Mouse (Mus musculus): ENCODE data around the gene Asic3. TPM values are rescaled to one million over a fixed set of nuclear protein-coding genes. Genes with fewer than 3 reads are reported as not detected.

Asic3 gene
- polyA plus RNA-seq, 1 experiment = 0.24 TPM

GRCm38 (mm10) chr5:24374216-24374615, 39.0 kb upstream of the Asic3 start:
- Histone ChIP-seq H3K4me2 (ENCODE audit: low read depth) (no peak overlapping the region), H3K4me3 (no peak overlapping the region), H3ac (ENCODE audit: control insufficient read depth, insufficient read length) (no peak overlapping the region), H3K79me2 (ENCODE audit: control insufficient read depth, insufficient read depth) (no peaks in the 10 kb centered on the region), H3K36me3 (ENCODE audit: control insufficient read depth, insufficient read depth) (no peaks in the 10 kb centered on the region), H3K27me3 (ENCODE audit: control insufficient read depth, insufficient read depth, insufficient read length) (peaks cover 17% of the 10 kb centered on the region)
- TF ChIP-seq E2F4 (IDR thresholded peaks at IDR 0.05; ENCODE audit: insufficient read depth) = no peak
- TF ChIP-seq MYOD1 (IDR thresholded peaks at IDR 0.05; ENCODE audit: control insufficient read depth in 1 of 3, insufficient read length in 2 of 3, low read depth in 2 of 3) = no peak
- TF ChIP-seq POLR2AphosphoS2 (IDR thresholded peaks at IDR 0.05; ENCODE audit: insufficient read length, low read depth) = no peak
- TF ChIP-seq MYOG (IDR thresholded peaks at IDR 0.05; ENCODE audit: control insufficient read depth in 1 of 3, insufficient read depth in 1 of 3, insufficient read length in 2 of 3, low read depth in 2 of 3) = no peak
- no peak for TF ChIP-seq TCF12 (IDR thresholded peaks at IDR 0.05; ENCODE audit: insufficient read depth, poor library complexity, severe bottlenecking)
- TF ChIP-seq SRF (IDR thresholded peaks at IDR 0.05; ENCODE audit: control insufficient read depth, insufficient read length, low read depth) = no peak

- peaks cover 22% of the 10 kb centered on the region for H3K27me3 ChIP-seq (ENCODE audit: control insufficient read depth, insufficient read depth, insufficient read length)
- TF ChIP-seq CEBPB (IDR thresholded peaks at IDR 0.05; ENCODE audit: insufficient read depth, poor library complexity, severe bottlenecking) (no peak), TCF12 (IDR thresholded peaks at IDR 0.05; ENCODE audit: insufficient read depth, poor library complexity, severe bottlenecking) (no peak), REST (IDR thresholded peaks at IDR 0.05; ENCODE audit: insufficient read depth, insufficient read length) (no peak), MAX (IDR thresholded peaks at IDR 0.05; ENCODE audit: low read depth) (no peak), MYOD1 (IDR thresholded peaks at IDR 0.05; ENCODE audit: control insufficient read depth in 1 of 3, insufficient read length in 2 of 3, low read depth in 2 of 3) (no peak), POLR2A (IDR thresholded peaks at IDR 0.05; ENCODE audit: insufficient read length, low read depth) (no peak), SRF (IDR thresholded peaks at IDR 0.05; ENCODE audit: control insufficient read depth, insufficient read length, low read depth) (no peak), TCF3 (IDR thresholded peaks at IDR 0.05; ENCODE audit: insufficient read length, low read depth) (no peak), USF1 (IDR thresholded peaks at IDR 0.05; ENCODE audit: low read depth) (no peak), POLR2AphosphoS2 (IDR thresholded peaks at IDR 0.05; ENCODE audit: insufficient read length, low read depth) (no peak), E2F4 (IDR thresholded peaks at IDR 0.05; ENCODE audit: insufficient read depth) (no peak), MYOG (IDR thresholded peaks at IDR 0.05; ENCODE audit: control insufficient read depth in 1 of 3, insufficient read depth in 1 of 3, insufficient read length in 2 of 3, low read depth in 2 of 3) (no peak)
- H3ac ChIP-seq (ENCODE audit: control insufficient read depth, insufficient read length) = no peak overlapping the region
Observed at GRCm38 (mm10) chr5:24374666-24375328, 38.4 kb upstream of the Asic3 start.

GRCm38 (mm10) chr5:24378700-24379099, 34.5 kb upstream of the Asic3 start:
- no peak overlapping the region for H3ac ChIP-seq (ENCODE audit: control insufficient read depth, insufficient read length)
- no peak overlapping the region for H3K4me2 ChIP-seq (ENCODE audit: low read depth)
- no peaks in the 10 kb centered on the region for H3K36me3 ChIP-seq (ENCODE audit: control insufficient read depth, insufficient read depth)
- TF ChIP-seq MYOD1 (IDR thresholded peaks at IDR 0.05; ENCODE audit: control insufficient read depth in 1 of 3, insufficient read length in 2 of 3, low read depth in 2 of 3) = no peak
- TF ChIP-seq POLR2A (IDR thresholded peaks at IDR 0.05; ENCODE audit: insufficient read length, low read depth) = no peak
- TF ChIP-seq SRF (IDR thresholded peaks at IDR 0.05; ENCODE audit: control insufficient read depth, insufficient read length, low read depth) = no peak
- TF ChIP-seq MYOG (IDR thresholded peaks at IDR 0.05; ENCODE audit: control insufficient read depth in 1 of 3, insufficient read depth in 1 of 3, insufficient read length in 2 of 3, low read depth in 2 of 3) = no peak
- TF ChIP-seq TCF3 (IDR thresholded peaks at IDR 0.05; ENCODE audit: insufficient read length, low read depth) = no peak
- no peak for TF ChIP-seq CEBPB (IDR thresholded peaks at IDR 0.05; ENCODE audit: insufficient read depth, poor library complexity, severe bottlenecking)
- TF ChIP-seq REST (IDR thresholded peaks at IDR 0.05; ENCODE audit: insufficient read depth, insufficient read length) = no peak
- no peak for TF ChIP-seq MAX (IDR thresholded peaks at IDR 0.05; ENCODE audit: low read depth)
- TF ChIP-seq POLR2AphosphoS2 (IDR thresholded peaks at IDR 0.05; ENCODE audit: insufficient read length, low read depth) = no peak
- TF ChIP-seq USF1 (IDR thresholded peaks at IDR 0.05; ENCODE audit: low read depth) = no peak
- H3K4me3 ChIP-seq = no peak overlapping the region
- no peaks in the 10 kb centered on the region for H3K79me2 ChIP-seq (ENCODE audit: control insufficient read depth, insufficient read depth)
- H3K27me3 ChIP-seq (ENCODE audit: control insufficient read depth, insufficient read depth, insufficient read length) = peaks cover 20% of the 10 kb centered on the region

More at GRCm38 (mm10) chr5:24374666-24375328, 38.4 kb upstream of the Asic3 start:
- Histone ChIP-seq H3K79me2 (ENCODE audit: control insufficient read depth, insufficient read depth) (no peaks in the 10 kb centered on the region), H3K4me3 (no peak overlapping the region), H3K36me3 (ENCODE audit: control insufficient read depth, insufficient read depth) (no peaks in the 10 kb centered on the region), H3K4me2 (ENCODE audit: low read depth) (no peak overlapping the region)

GRCm38 (mm10) chr5:24379501-24379900, 33.7 kb upstream of the Asic3 start:
- Histone ChIP-seq H3K79me2 (ENCODE audit: control insufficient read depth, insufficient read depth) (no peaks in the 10 kb centered on the region), H3ac (ENCODE audit: control insufficient read depth, insufficient read length) (no peak overlapping the region), H3K27me3 (ENCODE audit: control insufficient read depth, insufficient read depth, insufficient read length) (peaks cover 20% of the 10 kb centered on the region), H3K4me2 (ENCODE audit: low read depth) (no peak overlapping the region), H3K4me3 (no peak overlapping the region), H3K36me3 (ENCODE audit: control insufficient read depth, insufficient read depth) (no peaks in the 10 kb centered on the region)
- TF ChIP-seq MAX (IDR thresholded peaks at IDR 0.05; ENCODE audit: low read depth) (no peak), E2F4 (IDR thresholded peaks at IDR 0.05; ENCODE audit: insufficient read depth) (no peak), MYOG (IDR thresholded peaks at IDR 0.05; ENCODE audit: control insufficient read depth in 1 of 3, insufficient read depth in 1 of 3, insufficient read length in 2 of 3, low read depth in 2 of 3) (no peak), CEBPB (IDR thresholded peaks at IDR 0.05; ENCODE audit: insufficient read depth, poor library complexity, severe bottlenecking) (no peak), MYOD1 (IDR thresholded peaks at IDR 0.05; ENCODE audit: control insufficient read depth in 1 of 3, insufficient read length in 2 of 3, low read depth in 2 of 3) (no peak), TCF3 (IDR thresholded peaks at IDR 0.05; ENCODE audit: insufficient read length, low read depth) (no peak), POLR2AphosphoS2 (IDR thresholded peaks at IDR 0.05; ENCODE audit: insufficient read length, low read depth) (no peak), POLR2A (IDR thresholded peaks at IDR 0.05; ENCODE audit: insufficient read length, low read depth) (no peak)

GRCm38 (mm10) chr5:24380499-24380898, 32.7 kb upstream of the Asic3 start:
- H3K79me2 ChIP-seq (ENCODE audit: control insufficient read depth, insufficient read depth) = no peaks in the 10 kb centered on the region
- no peak overlapping the region for H3K4me3 ChIP-seq
- H3K27me3 ChIP-seq (ENCODE audit: control insufficient read depth, insufficient read depth, insufficient read length) = peaks cover 20% of the 10 kb centered on the region
- H3K4me2 ChIP-seq (ENCODE audit: low read depth) = no peak overlapping the region
- TF ChIP-seq SRF (IDR thresholded peaks at IDR 0.05; ENCODE audit: control insufficient read depth, insufficient read length, low read depth) = no peak
- TF ChIP-seq POLR2AphosphoS2 (IDR thresholded peaks at IDR 0.05; ENCODE audit: insufficient read length, low read depth) = no peak
- TF ChIP-seq CEBPB (IDR thresholded peaks at IDR 0.05; ENCODE audit: insufficient read depth, poor library complexity, severe bottlenecking) = no peak
- TF ChIP-seq E2F4 (IDR thresholded peaks at IDR 0.05; ENCODE audit: insufficient read depth) = no peak
- no peak for TF ChIP-seq MYOD1 (IDR thresholded peaks at IDR 0.05; ENCODE audit: control insufficient read depth in 1 of 3, insufficient read length in 2 of 3, low read depth in 2 of 3)
- no peak for TF ChIP-seq POLR2A (IDR thresholded peaks at IDR 0.05; ENCODE audit: insufficient read length, low read depth)
- no peak for TF ChIP-seq REST (IDR thresholded peaks at IDR 0.05; ENCODE audit: insufficient read depth, insufficient read length)
- TF ChIP-seq TCF3 (IDR thresholded peaks at IDR 0.05; ENCODE audit: insufficient read length, low read depth) = no peak
- no peak for TF ChIP-seq USF1 (IDR thresholded peaks at IDR 0.05; ENCODE audit: low read depth)
- no peaks in the 10 kb centered on the region for H3K36me3 ChIP-seq (ENCODE audit: control insufficient read depth, insufficient read depth)
- no peak overlapping the region for H3ac ChIP-seq (ENCODE audit: control insufficient read depth, insufficient read length)

Data from myocyte (in vitro differentiated cells).